Mouse (Mus musculus) ovary, postnatal 14 days (tissue): ENCODE results near the gene BC048679.
A peak's percentile ranks its signal among the peaks of the same experiment; 100 is the strongest.
"Not testable (repeated sequence)": the region's sequence is repeated elsewhere in the genome, so short reads cannot be mapped to it uniquely, and the experiment has no call there.

Source experiments
- DNase-seq: peaks from one replicate; pipeline ENCODE4 v3.0.0; 2022; ENCODE audit warnings: low spot score

BC048679 gene

GRCm38 (mm10) chr7:81498181-81498580, at the start of gene BC048679:
TSS of gene BC048679 (minus strand) at chr7:81498281.
- no peak for DNase-seq

- DNase-seq: no peak
These were observed 44.9 kb upstream of the BC048679 start for GRCm38 (mm10) chr7:81542934-81543333.

- DNase-seq: peak; percentile 33
These were observed 43.9 kb upstream of the BC048679 start for GRCm38 (mm10) chr7:81541924-81542524.

- DNase-seq: no peak
These were observed 42.9 kb upstream of the BC048679 start for GRCm38 (mm10) chr7:81540999-81541398.

- DNase-seq: no peak
These were observed 41.5 kb upstream of the BC048679 start for GRCm38 (mm10) chr7:81539565-81539964.

- DNase-seq: no peak
These were observed 40.1 kb upstream of the BC048679 start for GRCm38 (mm10) chr7:81538070-81538675.

- no peak for DNase-seq
These were observed 38.4 kb upstream of the BC048679 start for GRCm38 (mm10) chr7:81536478-81536877.

GRCm38 (mm10) chr7:81531462-81531861, 33.4 kb upstream of the BC048679 start:
- no peak for DNase-seq

- DNase-seq: no peak
These were observed 30.8 kb upstream of the BC048679 start for GRCm38 (mm10) chr7:81528918-81529317.

GRCm38 (mm10) chr7:81523663-81524017, 25.6 kb upstream of the BC048679 start:
- DNase-seq: no peak

GRCm38 (mm10) chr7:81523008-81523662, 25.1 kb upstream of the BC048679 start:
- peak; percentile 82 for DNase-seq

GRCm38 (mm10) chr7:81516154-81517030, 18.3 kb upstream of the BC048679 start:
- no peak for DNase-seq

GRCm38 (mm10) chr7:81514906-81515590, 17.0 kb upstream of the BC048679 start:
- DNase-seq: no peak

GRCm38 (mm10) chr7:81501050-81501449, 3.0 kb upstream of the BC048679 start:
- no peak for DNase-seq

GRCm38 (mm10) chr7:81497171-81497570, 910 bp downstream of the BC048679 start:
- DNase-seq: no peak

GRCm38 (mm10) chr7:81493331-81494021, 4.6 kb downstream of the BC048679 start, which contains the start of gene Ap3b2:
TSS of gene Ap3b2 (minus strand) at chr7:81493925.
- peak; percentile 60 for DNase-seq

GRCm38 (mm10) chr7:81492628-81493027, 5.5 kb downstream of the BC048679 start:
- no peak for DNase-seq

- DNase-seq: no peak
These were observed 8.4 kb downstream of the BC048679 start for GRCm38 (mm10) chr7:81489649-81490048.

GRCm38 (mm10) chr7:81480800-81481199, 17.3 kb downstream of the BC048679 start:
- no peak for DNase-seq

- no peak for DNase-seq
These were observed 18.5 kb downstream of the BC048679 start for GRCm38 (mm10) chr7:81479531-81480090.

GRCm38 (mm10) chr7:81478261-81478660, 19.8 kb downstream of the BC048679 start:
- not testable (repeated sequence) for DNase-seq
